Mouse (Mus musculus): ENCODE data around the gene Plppr1. TPM values are rescaled to one million over a fixed set of nuclear protein-coding genes. Genes with fewer than 3 reads are reported as not detected.

Plppr1 gene
- not detected for polyA plus RNA-seq (2017; shearing (Covaris generic))

DNA sequence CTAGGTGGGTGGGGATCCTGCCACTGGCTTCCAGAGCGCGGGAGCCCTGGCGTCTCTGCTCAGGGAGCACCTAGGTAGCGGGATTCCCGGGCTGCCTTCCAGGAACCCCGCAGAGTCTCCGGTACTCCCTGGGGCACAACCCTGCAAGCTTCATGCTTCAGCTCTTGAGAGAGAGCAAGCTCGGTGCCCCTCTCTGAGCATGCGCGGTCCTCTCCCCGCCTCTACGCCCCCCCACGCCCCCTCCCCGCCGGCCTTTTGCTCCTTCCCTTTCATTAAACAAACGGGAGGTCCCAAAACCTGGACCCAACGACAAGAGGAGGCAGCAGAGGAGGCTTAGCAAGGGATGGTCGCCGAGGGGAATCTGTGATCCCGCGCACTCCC, at the start of gene Plppr1:
Gene Plppr1, plus strand, starts transcription at position 253 of the 381 bp plus-strand sequence.

